14 mouse cellular contexts compared by ENCODE assay signal in the genomic region with DNA sequence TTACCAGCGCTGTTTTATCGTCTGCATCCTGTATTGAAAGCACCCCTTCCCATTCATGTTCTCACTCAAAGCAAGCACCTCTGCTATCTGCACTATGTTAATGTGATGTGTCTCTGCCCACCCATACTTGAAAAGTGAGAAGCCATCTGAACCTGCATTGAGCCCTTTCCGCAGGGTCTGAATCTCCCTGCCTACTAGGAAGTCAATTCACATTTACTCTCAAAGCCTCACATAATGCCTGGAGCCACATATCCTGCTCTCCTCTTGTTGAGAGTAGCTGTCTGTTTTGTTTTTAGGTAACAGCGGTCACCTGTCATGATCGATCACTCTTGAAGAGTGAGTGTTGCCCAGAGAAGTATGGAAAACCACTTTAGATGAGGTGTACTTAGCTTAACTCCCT. TPM values are rescaled to one million over a fixed set of nuclear protein-coding genes. Genes with fewer than 3 reads are reported as not detected.
DNase-seq lines count a peak whose midpoint lies in the region; ATAC-seq lines count a peak whose summit lies in the region.
"Had no signal": no experiment of that assay in that cellular context is flagged by ENCODE, and none has a peak within 500 bp of the region (broad histone marks: within the 10 kb centered on the region; RNA-seq: fewer than 3 reads in every experiment).

No protein-coding gene starts in this region.

- DNase-seq in heart, postnatal 14 days = no peak
- DNase-seq in right cerebral cortex, postnatal 36 days (ENCODE audit: low spot score in 2 of 2) = no peak
- no peak for DNase-seq in urinary bladder, postnatal 14 days (ENCODE audit: low spot score)
- no peak for DNase-seq in kidney, adult 8-10 months
- DNase-seq: adrenal gland, postnatal 10 days; cerebellum, adult 18-20 months; gastrocnemius, postnatal 10 days; kidney, postnatal 25 days; lung, postnatal 4 days had no signal

- no peak for ATAC-seq in heart, embryonic 14.5 days (ENCODE audit: insufficient number of reproducible peaks, insufficient read depth, low FRiP score, low read depth)
- ATAC-seq in embryonic facial prominence, embryonic 13.5 days (ENCODE audit: insufficient number of reproducible peaks, insufficient read depth, low FRiP score, low TSS enrichment, low read depth) = no peak
- no peak for ATAC-seq in hindbrain, embryonic 15.5 days (ENCODE audit: low FRiP score, low read depth)
- ATAC-seq in midbrain, embryonic 16.5 days = no peak
- ATAC-seq: Patski had no signal

- peak overlapping the region; percentile 88 for H3K4me2 ChIP-seq in heart, embryonic 14.5 days (ENCODE audit: low read length)
- H3K4me2 ChIP-seq in embryonic facial prominence, embryonic 13.5 days = peak overlapping the region; percentile 83; the same call in 1 of the 2 replicates
- peak overlapping the region; percentile 65 for H3K4me2 ChIP-seq in hindbrain, embryonic 15.5 days
- peak overlapping the region; percentile 74 for H3K4me2 ChIP-seq in midbrain, embryonic 16.5 days (ENCODE audit: low read length)

- H3K4me3 ChIP-seq in heart, embryonic 14.5 days (ENCODE audit: control insufficient read depth in 1 of 2, insufficient read depth in 1 of 2, low read depth in 1 of 2, low read length in 2 of 2) = no peak overlapping the region; a peak in 1 of 4 replicates
- H3K4me3 ChIP-seq in embryonic facial prominence, embryonic 13.5 days = peak overlapping the region; percentile 94; the same call in 1 of the 2 replicates
- peak overlapping the region; percentile 86 for H3K4me3 ChIP-seq in hindbrain, embryonic 15.5 days
- peak overlapping the region; percentile 97 for H3K4me3 ChIP-seq in midbrain, embryonic 16.5 days (ENCODE audit: low read depth, low read length)

- no peaks in the 10 kb centered on the region for H3K27me3 ChIP-seq in heart, embryonic 14.5 days (ENCODE audit: control insufficient read depth, insufficient read depth, low read length)
- H3K27me3 ChIP-seq in embryonic facial prominence, embryonic 13.5 days = no peaks in the 10 kb centered on the region
- H3K27me3 ChIP-seq in hindbrain, embryonic 15.5 days = no peaks in the 10 kb centered on the region
- no peaks in the 10 kb centered on the region for H3K27me3 ChIP-seq in midbrain, embryonic 16.5 days (ENCODE audit: control insufficient read depth, insufficient read depth, low read depth, low read length)

- H3K4me1 ChIP-seq in heart, embryonic 14.5 days (ENCODE audit: control insufficient read depth in 2 of 2, insufficient read depth in 2 of 2, low read length in 2 of 2) = peaks cover 0 to 12% of the 10 kb centered on the region in 2 experiments; a peak in 3 of 4 replicates
- peaks cover 14% of the 10 kb centered on the region for H3K4me1 ChIP-seq in embryonic facial prominence, embryonic 13.5 days
- H3K4me1 ChIP-seq in hindbrain, embryonic 15.5 days (replicated peaks) = peaks cover 44% of the 10 kb centered on the region
- H3K4me1 ChIP-seq in midbrain, embryonic 16.5 days (ENCODE audit: control insufficient read depth, insufficient read depth, low read length) = peaks cover 28% of the 10 kb centered on the region

- no peak overlapping the region for H3K27ac ChIP-seq in heart, embryonic 14.5 days (replicated peaks in 1 of 2; ENCODE audit: control insufficient read depth in 1 of 2, insufficient read depth in 1 of 2, low read depth in 2 of 2, low read length in 2 of 2)
- no peak overlapping the region for H3K27ac ChIP-seq in embryonic facial prominence, embryonic 13.5 days
- H3K27ac ChIP-seq in hindbrain, embryonic 15.5 days (replicated peaks) = no peak overlapping the region
- H3K27ac ChIP-seq in midbrain, embryonic 16.5 days (ENCODE audit: low read length) = no peak overlapping the region

- H3K36me3 ChIP-seq in heart, embryonic 14.5 days (ENCODE audit: control insufficient read depth, insufficient read depth, low read length) = no peaks in the 10 kb centered on the region
- H3K36me3 ChIP-seq in embryonic facial prominence, embryonic 13.5 days = no peaks in the 10 kb centered on the region
- H3K36me3 ChIP-seq in hindbrain, embryonic 15.5 days = no peaks in the 10 kb centered on the region
- no peaks in the 10 kb centered on the region for H3K36me3 ChIP-seq in midbrain, embryonic 16.5 days (ENCODE audit: control insufficient read depth, insufficient read depth, low read length)

- H3K9ac ChIP-seq in heart, embryonic 14.5 days (ENCODE audit: low read length) = no peak overlapping the region
- 0 out of 2 replicates have a peak overlapping the region, but pooled peaks have one; percentile 21 for H3K9ac ChIP-seq in embryonic facial prominence, embryonic 13.5 days
- peak overlapping the region; percentile 27; the same call in 1 of the 2 replicates for H3K9ac ChIP-seq in hindbrain, embryonic 15.5 days
- H3K9ac ChIP-seq in midbrain, embryonic 16.5 days (ENCODE audit: low read depth, low read length) = peak overlapping the region; percentile 99

- H3K9me3 ChIP-seq in heart, embryonic 14.5 days (ENCODE audit: control insufficient read depth, low read length) = no peaks in the 10 kb centered on the region
- H3K9me3 ChIP-seq in embryonic facial prominence, embryonic 13.5 days = no peaks in the 10 kb centered on the region
- H3K9me3 ChIP-seq in hindbrain, embryonic 15.5 days = no peaks in the 10 kb centered on the region
- no peaks in the 10 kb centered on the region for H3K9me3 ChIP-seq in midbrain, embryonic 16.5 days (replicated peaks; ENCODE audit: control insufficient read depth, low read length, poor library complexity, severe bottlenecking)

- intact Hi-C loops in heart, postnatal 14 days (cut with DNase I) = loop anchor here (10.0 kb wide), 1 partner anchor 486 kb away; a partner anchor contains a TSS

- 71% methylated on average over 5 of the region's 5 CpGs for WGBS in heart, embryonic 14.5 days
- WGBS in embryonic facial prominence, embryonic 13.5 days = 76% methylated on average over 5 of the region's 5 CpGs
- WGBS in hindbrain, embryonic 15.5 days = 80% methylated on average over 5 of the region's 5 CpGs
- WGBS in midbrain, embryonic 16.5 days = 74% methylated on average over 5 of the region's 5 CpGs

RNA-seq across cellular contexts. Expression of a gene that starts 2.3 kb away (rescaled TPM):
- 11.0 and 11.9 TPM in 2 replicates for polyA plus RNA-seq in heart, embryonic 14.5 days (2014; fragmentation: Nextera tagmentation; extraction: Ambion mirVana)
- 10 to 100 TPM; 43.7 to 49.2 TPM for total RNA-seq in heart, postnatal 14 days (2021)
- 5.6 and 5.8 TPM in 2 replicates for polyA plus RNA-seq in embryonic facial prominence, embryonic 13.5 days (2015; fragmentation: Nextera tagmentation; extraction: Ambion mirVana)
- polyA plus RNA-seq in hindbrain, embryonic 15.5 days (2015; fragmentation: Nextera tagmentation; extraction: Ambion mirVana) = 13.9 and 14.1 TPM in 2 replicates
- polyA plus RNA-seq in midbrain, embryonic 16.5 days (2015; fragmentation: Nextera tagmentation; extraction: Ambion mirVana) = 12.9 and 13.8 TPM in 2 replicates

Comparison
In these comparisons a context has a peak if more than half of its experiments do, and no peak if none do; other contexts are left out.
1. H3K4me3 ChIP-seq: peak in embryonic facial prominence, embryonic 13.5 days (single experiment), hindbrain, embryonic 15.5 days (single experiment) and midbrain, embryonic 16.5 days (single experiment); none in heart, embryonic 14.5 days (0 of 2).
2. Peak in every context shown above with its lines, with median percentiles within 50 percentile points of each other: H3K4me2 ChIP-seq.